ENCODE assay signal across 28 mouse cellular contexts in genomic region chr1:37041856-37042255, GRCm38 (mm10). TPM values are rescaled to one million over a fixed set of nuclear protein-coding genes. Genes with fewer than 3 reads are reported as not detected.
"Had no signal": no experiment of that assay in that cellular context is flagged by ENCODE, and none has a peak within 500 bp of the region (broad histone marks: within the 10 kb centered on the region; RNA-seq: fewer than 3 reads in every experiment).

No protein-coding gene starts in this region.

- H3K4me1 ChIP-seq: limb, embryonic 12.5 days; limb, embryonic 15.5 days; liver, embryonic 12.5 days; liver, embryonic 13.5 days; liver, embryonic 15.5 days; lung, embryonic 15.5 days; megakaryocyte, embryonic 14.5 days; midbrain, embryonic 10.5 days; midbrain, embryonic 12.5 days; midbrain, embryonic 13.5 days; midbrain, embryonic 15.5 days had no signal

- ATAC-seq: midbrain, embryonic 13.5 days; midbrain, embryonic 15.5 days; midbrain, embryonic 16.5 days had no signal

- H3K9me3 ChIP-seq: limb, embryonic 10.5 days; limb, embryonic 12.5 days; limb, embryonic 13.5 days; limb, embryonic 15.5 days; liver, embryonic 12.5 days; liver, embryonic 13.5 days; liver, embryonic 15.5 days; lung, embryonic 15.5 days; midbrain, embryonic 10.5 days; midbrain, embryonic 12.5 days; midbrain, embryonic 13.5 days; midbrain, embryonic 15.5 days had no signal

- DNase-seq: left cerebral cortex, postnatal 4 days; liver, embryonic 13.5 days; lung, postnatal 10 days; lung, postnatal 14 days; lung, postnatal 4 days; midbrain, embryonic 14.5 days had no signal

- H3K36me3 ChIP-seq: limb, embryonic 10.5 days; limb, embryonic 12.5 days; limb, embryonic 13.5 days; limb, embryonic 15.5 days; liver, embryonic 12.5 days; liver, embryonic 13.5 days; liver, embryonic 15.5 days; lung, embryonic 15.5 days; midbrain, embryonic 10.5 days; midbrain, embryonic 12.5 days; midbrain, embryonic 13.5 days; midbrain, embryonic 15.5 days had no signal

- H3K27me3 ChIP-seq: limb, embryonic 12.5 days; limb, embryonic 13.5 days; limb, embryonic 15.5 days; liver, embryonic 12.5 days; liver, embryonic 13.5 days; liver, embryonic 15.5 days; lung, embryonic 15.5 days; megakaryocyte, embryonic 14.5 days; midbrain, embryonic 12.5 days; midbrain, embryonic 13.5 days; midbrain, embryonic 15.5 days had no signal

- H3K27ac ChIP-seq: limb, embryonic 10.5 days; limb, embryonic 12.5 days; limb, embryonic 13.5 days; limb, embryonic 15.5 days; liver, embryonic 12.5 days; liver, embryonic 13.5 days; liver, embryonic 14.5 days; liver, embryonic 15.5 days; lung, embryonic 15.5 days; macrophage; midbrain, embryonic 10.5 days; midbrain, embryonic 12.5 days; midbrain, embryonic 13.5 days; midbrain, embryonic 15.5 days had no signal

- H3K9ac ChIP-seq: limb, embryonic 12.5 days; limb, embryonic 13.5 days; limb, embryonic 15.5 days; liver, embryonic 12.5 days; liver, embryonic 13.5 days; liver, embryonic 14.5 days; liver, embryonic 15.5 days; liver, postnatal 0 days; lung, embryonic 14.5 days; lung, embryonic 15.5 days; midbrain, embryonic 12.5 days; midbrain, embryonic 13.5 days; midbrain, embryonic 15.5 days had no signal

- H3K4me3 ChIP-seq: limb, embryonic 10.5 days; limb, embryonic 12.5 days; limb, embryonic 13.5 days; limb, embryonic 15.5 days; liver, embryonic 12.5 days; liver, embryonic 13.5 days; liver, embryonic 15.5 days; lung, embryonic 15.5 days; megakaryocyte, embryonic 14.5 days; midbrain, embryonic 10.5 days; midbrain, embryonic 12.5 days; midbrain, embryonic 13.5 days; midbrain, embryonic 15.5 days; myocyte had no signal

RNA-seq across cellular contexts. Expression of gene Vwa3b, which starts 15.5 kb away (rescaled TPM):
- total RNA-seq: megakaryocyte progenitor cell, adult 5-6 weeks; megakaryocyte-erythroid progenitor cell, adult 5-6 weeks; monocyte, adult 5-6 weeks had no signal
- polyA plus RNA-seq: liver, embryonic 11.5 days; liver, embryonic 12.5 days; liver, embryonic 13.5 days; liver, embryonic 14.5 days; liver, embryonic 15.5 days; lung, embryonic 14.5 days; macrophage; myocyte had no signal
